Mouse (Mus musculus): ENCODE measurements at regions not wholly inside any gene's neighbourhood (a gene's known extent, or its start where the extent isn't known, plus 50 kb on each side); places are given as distances from the start of the nearest gene placed in this dataset.

- no peak for TF ChIP-seq CTCF (IDR thresholded peaks at IDR 0.05; ENCODE audit: control insufficient read depth, insufficient read depth, low read length)
- TF ChIP-seq POLR2A (IDR thresholded peaks at IDR 0.05; ENCODE audit: borderline replicate concordance, control insufficient read depth, low read depth, low read length) = no peak
These were observed 128.0 kb upstream of the Six2 start for GRCm38 (mm10) chr17:85816056-85816455.
